Mouse (Mus musculus): ENCODE measurements around the gene Tnfsfm13.

DNA sequence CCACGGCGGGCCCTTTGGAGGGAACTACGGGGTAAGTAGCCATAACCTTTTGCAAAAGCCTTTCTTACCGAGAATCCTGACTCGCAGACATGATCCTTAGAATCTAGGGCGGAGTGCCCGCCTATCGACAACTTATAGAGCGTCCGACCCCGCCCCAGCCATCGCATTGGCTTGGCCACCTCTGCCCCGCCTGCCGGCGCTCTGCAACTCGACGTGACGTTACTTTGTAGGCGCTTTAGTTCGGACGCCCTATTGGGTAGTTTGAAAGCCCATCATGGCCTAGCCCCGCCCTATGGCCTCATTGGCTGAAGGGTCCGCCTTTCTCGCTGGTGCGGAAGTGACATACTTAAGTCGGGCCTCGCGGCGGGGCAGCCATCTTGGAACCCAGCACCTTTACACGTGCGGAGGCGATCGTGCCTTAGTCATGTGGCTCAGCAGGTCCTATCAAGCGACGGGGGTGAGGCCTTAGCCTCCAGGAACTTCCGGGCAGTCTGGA is 23.6 kb downstream of the Tnfsfm13 start, which contains the start of gene Eif4a1:
- TF ChIP-seq EP300 (IDR thresholded peaks at IDR 0.05; ENCODE audit: low read depth) (no peak), CTCF (IDR thresholded peaks at IDR 0.05; ENCODE audit: low read depth) (0 out of 2 replicates have a peak, but pooled peaks have one; percentile 27)

All from liver, embryonic 14.5 days (tissue).